Mouse (Mus musculus) E14TG2a.4 (cell line): ENCODE data around the gene Traf3ip1.

ENCODE experiments used
- H3K27me3 ChIP-seq: 2 replicates; pipeline ENCODE4 v1.6.1; 2014; ENCODE audit warnings: low read length, control low read depth; ENCODE audit not compliant: insufficient read depth
- H3K36me3 ChIP-seq: 2 replicates; pipeline ENCODE4 v1.6.1; 2014; ENCODE audit warnings: low read length, control low read depth; ENCODE audit not compliant: insufficient read depth
- H3K4me1 ChIP-seq: replicated peaks from 2 replicates; pipeline ENCODE4 v1.6.1; 2014; ENCODE audit warnings: low read depth, low read length, control low read depth
- H3K4me3 ChIP-seq: replicated peaks from 2 replicates; pipeline ENCODE4 v1.5.1; 2014; ENCODE audit warnings: mild to moderate bottlenecking, low read length
- H3K9me3 ChIP-seq: 2 replicates; pipeline ENCODE4 v1.6.1; 2014; ENCODE audit warnings: low read length, control low read depth
- CTCF ChIP-seq: conservative IDR thresholded peaks from 2 replicates; pipeline ENCODE4 v1.5.1; 2014; ENCODE audit warnings: low read length
- NANOG ChIP-seq: IDR thresholded peaks from 2 replicates; pipeline ENCODE4 v1.6.1; 2014; ENCODE audit warnings: borderline replicate concordance, low read length, mixed read lengths
- POU5F1 ChIP-seq: IDR thresholded peaks from 2 replicates; pipeline ENCODE4 v1.6.1; 2014; ENCODE audit warnings: low read length, borderline replicate concordance

Gene Traf3ip1

GRCm38 (mm10) chr1:91564598-91564997 lies 70.2 kb downstream of the Traf3ip1 start:
- Histone ChIP-seq H3K36me3 (no peaks in the 10 kb centered on the region; the same call in 1 of the 2 replicates), H3K27me3 (no peaks in the 10 kb centered on the region), H3K4me1 (peaks cover 5% of the 10 kb centered on the region), H3K9me3 (no peaks in the 10 kb centered on the region), H3K4me3 (no peak overlapping the region)
- TF ChIP-seq POU5F1 = no peak
- TF ChIP-seq NANOG = no peak
- no peak for TF ChIP-seq CTCF

DNA sequence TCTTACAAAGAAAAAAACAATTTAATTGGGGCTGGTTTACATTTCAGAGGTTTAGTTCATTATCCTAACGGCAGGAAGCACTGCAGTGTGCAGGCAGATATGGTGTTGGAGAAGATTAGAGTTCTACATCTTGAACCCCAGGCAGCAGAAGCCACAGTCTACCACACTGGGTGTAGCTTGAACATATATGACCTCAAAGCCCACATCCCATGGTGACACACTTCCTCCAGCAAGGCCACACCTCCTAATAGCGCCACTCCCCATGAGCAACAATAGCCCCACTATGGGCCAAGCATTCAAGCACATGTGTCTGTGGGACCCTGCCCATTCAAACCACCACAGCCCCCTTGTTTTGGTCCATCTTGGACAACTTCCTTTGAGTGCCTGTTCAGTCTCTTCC lies 72.8 kb downstream of the Traf3ip1 start:
- H3K9me3 ChIP-seq = no peaks in the 10 kb centered on the region
- H3K4me3 ChIP-seq = no peak overlapping the region
- no peaks in the 10 kb centered on the region for H3K27me3 ChIP-seq
- H3K36me3 ChIP-seq = no peaks in the 10 kb centered on the region
- H3K4me1 ChIP-seq = peaks cover 5% of the 10 kb centered on the region
- TF ChIP-seq CTCF (no peak), POU5F1 (no peak), NANOG (no peak)

GRCm38 (mm10) chr1:91572458-91572857 lies 78.0 kb downstream of the Traf3ip1 start:
- H3K27me3 ChIP-seq = no peaks in the 10 kb centered on the region; the same call in 1 of the 2 replicates
- no peaks in the 10 kb centered on the region for H3K9me3 ChIP-seq
- H3K4me1 ChIP-seq = no peaks in the 10 kb centered on the region
- H3K4me3 ChIP-seq = no peak overlapping the region
- H3K36me3 ChIP-seq = no peaks in the 10 kb centered on the region
- TF ChIP-seq POU5F1 (no peak), CTCF (no peak), NANOG (no peak)

GRCm38 (mm10) chr1:91574208-91574607 lies 79.8 kb downstream of the Traf3ip1 start:
- TF ChIP-seq CTCF (peak; percentile 31), NANOG (no peak)
- H3K36me3 ChIP-seq = no peaks in the 10 kb centered on the region
- H3K4me3 ChIP-seq = no peak overlapping the region
- H3K27me3 ChIP-seq = no peaks in the 10 kb centered on the region; the same call in 1 of the 2 replicates
- H3K4me1 ChIP-seq = peaks cover 5% of the 10 kb centered on the region; the same call in 1 of the 2 replicates
- H3K9me3 ChIP-seq = no peaks in the 10 kb centered on the region

DNA sequence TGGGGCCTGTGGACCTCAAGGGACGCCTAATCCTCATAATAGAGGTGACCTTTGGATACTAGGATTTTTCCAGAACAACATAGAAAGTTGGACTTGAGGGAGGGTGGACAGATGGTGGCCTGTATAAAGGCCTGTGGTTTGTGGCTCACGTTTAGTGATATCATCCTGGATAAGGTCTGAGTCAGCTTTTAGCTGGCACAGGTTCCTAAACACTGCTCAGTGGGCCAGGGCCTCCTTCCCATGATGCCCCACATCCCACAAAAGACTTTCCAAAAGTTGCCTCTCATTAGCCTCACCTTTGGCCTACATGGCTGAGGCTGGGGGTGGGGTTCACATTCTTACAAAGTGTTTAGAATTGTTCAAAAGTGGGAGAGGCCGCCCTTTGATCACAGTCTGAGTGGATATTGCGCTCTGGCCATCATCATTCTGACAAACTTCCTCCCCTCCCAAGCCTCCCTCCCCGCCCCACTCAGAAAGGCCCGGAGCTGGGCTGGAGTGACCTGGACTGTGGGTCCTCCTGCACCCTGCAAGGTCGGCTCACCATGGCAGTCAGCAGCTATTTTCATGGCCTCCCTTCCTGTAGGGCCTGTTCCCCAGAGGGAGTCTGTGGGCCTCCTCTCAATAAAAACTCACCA lies 83.6 kb downstream of the Traf3ip1 start:
- Histone ChIP-seq H3K36me3 (no peaks in the 10 kb centered on the region), H3K27me3 (no peaks in the 10 kb centered on the region; the same call in 1 of the 2 replicates), H3K9me3 (no peaks in the 10 kb centered on the region), H3K4me3 (no peak overlapping the region), H3K4me1 (peaks cover 5% of the 10 kb centered on the region; the same call in 1 of the 2 replicates)
- TF ChIP-seq NANOG (no peak), POU5F1 (no peak), CTCF (no peak)
